Mouse (Mus musculus) thymus, postnatal 14 days (tissue): ENCODE data around the gene Olfr1193.
"Not testable (repeated sequence)": the region's sequence is repeated elsewhere in the genome, so short reads cannot be mapped to it uniquely, and the experiment has no call there.

Source experiments
- DNase-seq: peaks from one replicate; pipeline ENCODE4 v3.0.0; 2021

Gene Olfr1193

GRCm38 (mm10) chr2:88675328-88675727, at the start of gene Olfr1193:
Gene Olfr1193, plus strand, starts transcription at chr2:88675628.
- DNase-seq = not testable (repeated sequence)

GRCm38 (mm10) chr2:88640242-88640641, 35.2 kb upstream of the Olfr1193 start, which contains the start of gene Olfr1191-ps1:
Gene Olfr1191-ps1, plus strand, starts transcription at chr2:88640542.
- DNase-seq = not testable (repeated sequence)

- DNase-seq = no peak
Measured at GRCm38 (mm10) chr2:88648209-88648608, 27.2 kb upstream of the Olfr1193 start, which contains the start of gene Olfr1192-ps1. Gene Olfr1192-ps1, plus strand, starts transcription at chr2:88648509.

- no peak for DNase-seq
Measured at GRCm38 (mm10) chr2:88689087-88689486, 13.7 kb downstream of the Olfr1193 start, which contains the start of gene Olfr1195. Gene Olfr1195, minus strand, starts transcription at chr2:88689187.

GRCm38 (mm10) chr2:88704497-88704896, 29.1 kb downstream of the Olfr1193 start, which contains the start of gene Olfr1196:
Gene Olfr1196, minus strand, starts transcription at chr2:88704597.
- no peak for DNase-seq
